Mouse (Mus musculus): ENCODE results near the gene Pds5b.

DNA sequence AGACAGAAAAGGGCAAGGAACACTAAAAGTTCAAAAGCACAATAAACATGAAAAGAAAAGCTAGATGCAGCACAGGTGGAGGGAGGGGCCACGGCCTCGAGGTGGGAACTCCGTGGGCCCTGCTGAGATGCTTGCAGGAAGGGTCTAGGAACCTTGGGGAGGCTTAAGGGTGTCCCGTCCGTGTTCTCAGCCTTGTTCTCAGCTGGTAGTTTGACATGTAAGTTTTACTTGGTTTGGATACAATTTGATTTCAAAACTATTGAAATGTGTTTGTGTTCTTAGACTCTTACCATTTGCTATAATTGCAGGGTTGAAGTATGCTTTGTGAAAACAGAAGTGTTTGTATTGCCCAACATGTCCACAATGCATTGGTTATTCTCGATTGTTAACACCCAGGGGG, 149.2 kb downstream of the Pds5b start:
- TF ChIP-seq CTCF (IDR thresholded peaks at IDR 0.05; ENCODE audit: borderline replicate concordance, extremely low read depth, insufficient read depth, insufficient read length), result no peak
- no peak for TF ChIP-seq POLR2A (IDR thresholded peaks at IDR 0.05; ENCODE audit: borderline replicate concordance, extremely low read depth, insufficient read depth, insufficient read length, poor library complexity, severe bottlenecking)

Measured in brain, embryonic 14.5 days (tissue).